Mouse (Mus musculus) myocyte (in vitro differentiated cells): ENCODE measurements around the gene Ddx46.

Source experiments
- E2F4 ChIP-seq: IDR thresholded peaks from one replicate; pipeline ENCODE4 v1.6.1; 2011; ENCODE audit warnings: mild to moderate bottlenecking, control low read depth, moderate library complexity; ENCODE audit not compliant: insufficient read depth
- MAX ChIP-seq: IDR thresholded peaks from one replicate; pipeline ENCODE4 v1.6.1; 2011; ENCODE audit warnings: low read depth, mild to moderate bottlenecking, control low read depth
- MYOD1 ChIP-seq, 3 experiments: IDR thresholded peaks; one replicate each; pipeline ENCODE4 v1.6.1; 2011; ENCODE audit warnings: control low read depth in 2 of 3, low read depth in 2 of 3, mild to moderate bottlenecking in 2 of 3, moderate library complexity in 1 of 3; ENCODE audit not compliant: insufficient read length in 2 of 3, control insufficient read depth in 1 of 3
- POLR2A ChIP-seq: IDR thresholded peaks from one replicate; pipeline ENCODE4 v1.6.1; 2011; ENCODE audit warnings: low read depth, mild to moderate bottlenecking, control low read depth, moderate library complexity; ENCODE audit not compliant: insufficient read length
- POLR2AphosphoS2 ChIP-seq: IDR thresholded peaks from one replicate; pipeline ENCODE4 v1.6.1; 2011; ENCODE audit warnings: low read depth, control low read depth; ENCODE audit not compliant: insufficient read length
- SRF ChIP-seq: IDR thresholded peaks from one replicate; pipeline ENCODE4 v1.6.1; 2011; ENCODE audit warnings: low read depth; ENCODE audit not compliant: control insufficient read depth, insufficient read length
- TCF12 ChIP-seq: IDR thresholded peaks from one replicate; pipeline ENCODE4 v1.6.1; 2011; ENCODE audit warnings: mild to moderate bottlenecking, control low read depth; ENCODE audit not compliant: poor library complexity, insufficient read depth, severe bottlenecking
- TCF3 ChIP-seq: IDR thresholded peaks from one replicate; pipeline ENCODE4 v1.6.1; 2011; ENCODE audit warnings: low read depth, control low read depth; ENCODE audit not compliant: insufficient read length
- USF1 ChIP-seq: IDR thresholded peaks from one replicate; pipeline ENCODE4 v1.6.1; 2011; ENCODE audit warnings: low read depth, mild to moderate bottlenecking, control low read depth, moderate library complexity

DNA sequence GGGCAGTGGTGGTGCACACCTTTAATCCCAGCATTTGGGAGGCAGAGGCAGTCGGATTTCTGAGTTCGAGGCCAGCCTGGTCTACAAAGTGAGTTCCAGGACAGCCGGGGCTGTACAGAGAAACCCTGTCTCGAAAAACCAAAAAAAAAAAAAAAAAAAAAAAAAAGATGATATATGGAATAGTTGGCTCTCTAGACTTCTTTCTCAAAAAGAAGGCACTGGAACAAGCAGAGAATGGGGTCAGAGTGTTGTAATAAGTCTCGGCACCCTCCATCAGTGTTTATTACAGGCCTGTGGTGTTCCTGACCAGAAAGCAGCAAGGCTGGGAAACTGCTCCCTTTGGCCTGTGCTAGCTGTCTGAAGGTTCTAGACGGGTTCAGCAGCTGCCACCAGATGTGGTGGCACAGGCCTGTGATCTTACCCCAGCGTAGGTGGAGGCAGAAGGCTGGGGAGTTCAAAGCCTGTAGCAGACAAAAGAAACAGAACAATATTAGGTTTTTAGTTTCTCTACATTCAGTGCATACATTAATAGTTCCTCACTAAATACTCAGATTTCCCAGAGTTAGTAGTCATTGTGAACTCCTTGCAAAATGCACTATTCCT lies 81.2 kb downstream of the Ddx46 start:
- TF ChIP-seq POLR2A: no peak
- TF ChIP-seq USF1: no peak
- no peak for TF ChIP-seq POLR2AphosphoS2
- no peak for TF ChIP-seq TCF12
- TF ChIP-seq MYOD1 (IDR thresholded peaks at IDR 0.05; ENCODE audit: control insufficient read depth in 1 of 3, insufficient read length in 2 of 3, low read depth in 2 of 3): no peak
- TF ChIP-seq MAX: no peak
- no peak for TF ChIP-seq E2F4
- TF ChIP-seq TCF3: no peak
- TF ChIP-seq SRF: no peak
